Mouse (Mus musculus) heart, adult 8-10 months (tissue): ENCODE data around the gene Gm20388. TPM values are rescaled to one million over a fixed set of nuclear protein-coding genes. Genes with fewer than 3 reads are reported as not detected.
"Not testable (repeated sequence)": the region's sequence is repeated elsewhere in the genome, so short reads cannot be mapped to it uniquely, and the experiment has no call there.

Experiments
- DNase-seq: peaks from one replicate; pipeline ENCODE4 v3.0.0; 2022; ENCODE audit warnings: low spot score
- total RNA-seq, 4 experiments: library from RNA; stranded (reverse); gene quantifications; 2 replicates each; pipeline ENCODE4 v1.2.4; 2022

Gene Gm20388
- total RNA-seq, 4 experiments from 2014 or later = 4.2 to 6.7 TPM; not detected in 2

DNA sequence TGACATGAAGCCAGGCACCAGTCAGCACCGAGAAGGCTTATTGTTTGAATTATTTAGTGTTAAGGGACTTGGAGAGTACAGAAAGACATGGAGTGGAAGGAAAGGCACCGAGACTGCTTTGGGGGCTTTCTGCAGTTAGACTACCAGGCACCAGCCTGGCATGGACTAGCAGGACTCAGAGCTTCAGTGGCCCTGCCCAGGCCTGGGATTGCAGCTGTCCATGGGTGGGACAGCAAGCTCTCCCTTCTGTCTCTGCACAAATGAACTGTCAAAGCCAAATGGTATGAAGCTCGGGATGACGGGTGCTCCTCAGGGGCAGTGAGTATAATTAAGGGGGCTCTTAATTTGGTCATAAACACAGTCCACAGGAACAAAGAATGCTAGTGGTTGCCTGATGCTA is 3153.4 kb downstream of the Gm20388 start:
- no peak for DNase-seq

DNA sequence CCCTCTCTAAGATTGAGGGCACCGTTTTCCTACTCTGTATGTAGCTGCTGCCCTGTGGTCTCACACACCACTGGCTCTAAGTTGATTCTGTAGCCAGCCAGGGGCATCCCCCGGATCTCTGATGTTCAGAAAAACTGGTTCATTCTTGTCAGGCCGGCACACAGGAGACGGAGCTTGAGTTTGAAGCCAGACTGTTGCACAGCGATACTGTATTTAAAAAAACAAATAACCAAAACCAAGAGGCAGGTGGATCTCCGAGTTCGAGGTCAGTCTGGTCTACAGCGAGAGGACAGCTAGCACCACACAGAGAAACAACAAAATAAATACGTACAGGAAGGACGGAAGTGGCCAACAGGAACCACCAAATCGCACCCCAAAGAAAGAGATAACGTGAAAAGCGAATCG is 3154.2 kb downstream of the Gm20388 start:
- DNase-seq = no peak

DNA sequence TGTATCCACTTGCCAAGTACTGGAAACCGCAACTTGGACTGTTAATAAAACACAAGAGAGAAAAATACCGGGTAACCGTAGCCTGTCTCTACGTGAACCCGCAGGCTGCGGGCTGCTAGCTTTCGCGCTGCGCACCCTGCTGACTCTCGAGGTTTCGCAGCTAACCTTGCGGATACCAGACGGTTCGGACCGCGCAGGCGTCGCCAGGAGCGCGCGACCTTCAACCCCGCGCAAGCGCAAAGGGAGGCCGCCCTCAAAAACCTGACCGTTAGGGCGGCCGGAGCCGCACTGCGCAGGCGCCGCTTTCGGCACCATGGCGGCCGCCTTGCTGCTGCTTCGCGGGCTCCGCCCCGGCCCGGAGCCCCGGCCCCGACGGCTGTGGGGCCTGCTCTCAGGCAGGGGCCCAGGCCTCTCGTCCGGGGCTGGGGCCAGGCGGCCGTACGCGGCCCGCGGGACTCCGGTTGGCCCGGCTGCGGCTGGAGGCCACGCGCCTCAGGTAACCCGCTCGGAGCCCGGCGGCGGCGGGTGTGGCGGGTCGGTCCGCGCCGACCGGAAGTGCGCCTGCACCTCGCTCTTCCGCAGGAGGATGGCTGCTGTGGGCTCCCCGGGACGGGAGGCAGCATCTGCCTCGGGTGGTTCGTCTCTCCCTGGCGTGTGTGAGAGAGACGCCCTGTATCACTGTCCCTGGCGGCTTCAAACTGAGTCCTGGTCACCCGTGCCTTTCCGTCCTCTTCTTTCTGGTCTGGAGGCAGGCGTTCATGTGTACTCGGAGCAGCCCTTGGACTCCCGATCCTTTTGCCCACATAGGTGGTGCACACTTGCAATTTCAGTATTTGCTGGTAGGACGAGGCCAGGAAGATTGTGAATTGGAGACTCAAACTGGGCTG is 3154.8 kb downstream of the Gm20388 start:
- peak; percentile 95 for DNase-seq

DNA sequence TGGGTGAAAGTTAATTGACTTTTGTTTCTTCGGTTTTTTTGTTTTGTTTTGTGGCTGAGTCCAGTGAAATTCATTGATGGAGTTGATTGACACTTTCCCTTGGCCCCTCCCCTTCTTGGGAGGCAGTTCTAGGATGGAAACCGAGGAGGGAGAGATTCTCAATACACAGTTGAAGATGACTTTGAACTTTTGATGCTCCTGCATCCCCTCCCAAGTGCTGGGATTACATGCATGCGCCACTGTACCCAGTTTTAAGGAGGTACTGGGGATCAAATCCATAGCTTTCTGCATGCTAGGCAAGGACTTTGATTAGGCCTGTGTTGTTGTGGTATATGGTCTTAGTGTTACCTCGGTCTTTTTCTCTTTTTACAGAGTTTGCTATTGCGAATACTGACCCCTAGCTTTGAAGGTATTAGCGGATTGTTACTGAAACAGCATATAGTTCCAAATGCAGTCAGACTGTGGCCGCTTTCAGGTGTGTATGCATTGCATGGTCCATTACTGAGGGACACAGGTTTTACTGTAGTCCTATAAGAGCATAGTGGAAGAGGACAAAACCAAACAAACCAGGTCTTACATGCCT is 3155.6 kb downstream of the Gm20388 start:
- no peak for DNase-seq

DNA sequence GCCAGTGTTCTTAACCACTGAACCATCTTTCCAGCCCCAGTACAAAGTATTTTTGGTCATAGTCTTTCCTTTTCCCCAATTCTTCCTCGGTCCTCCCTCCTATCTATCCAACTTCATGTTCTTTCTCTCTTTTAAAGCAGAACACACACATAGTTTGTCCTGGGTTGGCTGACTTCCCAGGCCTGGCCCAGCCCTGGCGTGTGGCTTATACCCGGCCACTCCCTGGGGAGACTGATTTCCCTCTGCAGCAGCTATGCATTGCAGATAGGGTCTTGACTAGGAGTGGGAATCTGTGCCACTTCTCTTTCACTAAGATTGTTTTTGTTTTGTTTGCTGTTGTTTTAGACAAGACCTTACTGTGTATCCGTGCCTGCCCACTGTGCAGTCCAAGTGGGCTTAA is 3160.5 kb downstream of the Gm20388 start:
- peak; percentile 21 for DNase-seq

DNA sequence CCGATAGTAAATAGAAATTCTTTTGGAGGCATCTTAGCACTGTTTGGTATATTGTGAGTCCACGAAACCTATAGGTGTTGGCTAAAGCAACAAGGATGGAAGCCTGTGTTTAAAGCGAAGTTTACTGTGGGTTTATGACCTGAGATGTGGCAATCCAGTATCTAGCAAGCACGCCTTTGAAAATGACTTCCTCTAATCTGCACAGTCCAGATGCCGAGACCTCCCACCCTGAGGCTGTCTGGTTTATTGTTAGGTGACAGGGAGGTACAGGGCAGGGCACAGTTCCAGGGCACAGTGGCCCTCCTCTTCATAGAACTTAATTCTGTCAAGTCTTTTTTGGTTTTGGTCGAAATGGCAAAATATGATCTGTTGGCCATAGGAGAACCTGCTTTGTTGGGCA is 3166.6 kb downstream of the Gm20388 start:
- DNase-seq = no peak

DNA sequence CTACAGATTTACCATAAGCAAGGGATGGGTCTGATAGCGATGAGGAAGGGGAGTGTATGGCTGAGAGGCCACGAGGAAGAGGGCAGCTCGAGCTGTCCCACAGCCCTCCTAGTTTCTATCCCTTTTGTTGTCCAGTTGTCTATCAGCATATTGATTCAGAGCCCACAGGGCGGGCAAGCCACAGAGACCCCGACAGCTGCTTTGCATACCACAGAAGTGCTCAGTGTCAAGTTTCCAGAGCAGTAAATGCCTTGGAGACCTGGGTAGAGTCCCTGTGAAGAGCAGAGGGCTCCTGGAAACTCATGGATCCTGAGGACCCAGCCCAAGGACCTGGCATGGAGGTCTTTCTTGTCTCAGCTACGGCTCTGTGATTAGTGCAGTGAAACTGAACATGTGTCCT is 3172.4 kb downstream of the Gm20388 start:
- DNase-seq = no peak

DNA sequence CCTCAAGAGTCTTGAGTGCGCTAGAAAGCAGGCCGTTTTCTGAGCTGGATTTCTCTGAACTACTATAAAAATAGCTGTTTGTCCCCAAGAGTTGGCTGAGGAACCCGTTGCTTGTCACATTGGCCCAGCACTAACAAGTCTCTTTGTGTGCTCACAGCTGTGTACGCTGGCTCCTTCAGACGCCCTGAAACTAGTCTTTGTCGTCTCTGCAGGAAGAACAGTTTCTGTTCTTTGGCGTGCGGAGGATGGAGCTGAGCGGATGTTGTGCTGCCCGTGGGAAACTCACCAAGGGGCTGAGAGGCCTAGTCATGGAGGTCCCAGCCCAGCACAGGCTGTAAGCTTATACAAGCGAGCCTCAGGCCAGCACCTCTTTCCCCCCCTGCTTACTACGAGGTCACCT is 3173.0 kb downstream of the Gm20388 start:
- no peak for DNase-seq

DNA sequence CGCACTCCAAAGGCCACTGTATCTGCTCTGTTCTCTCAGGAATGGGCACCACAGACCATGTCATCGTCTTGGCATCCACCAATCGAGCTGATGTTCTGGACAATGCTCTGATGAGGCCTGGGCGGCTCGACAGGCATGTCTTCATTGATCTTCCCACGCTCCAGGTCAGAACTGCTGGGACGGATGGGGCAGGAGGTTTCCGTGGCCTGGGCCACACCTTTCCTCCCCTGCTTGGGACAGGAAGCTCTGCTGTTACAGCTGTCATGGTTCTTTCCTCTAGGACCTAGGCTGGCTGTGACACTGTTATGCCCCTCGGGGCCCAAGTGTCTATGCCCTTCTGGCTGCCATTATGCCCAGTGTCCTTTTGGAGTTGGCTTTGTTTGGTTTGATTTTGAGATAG is 3176.6 kb downstream of the Gm20388 start:
- no peak for DNase-seq

DNA sequence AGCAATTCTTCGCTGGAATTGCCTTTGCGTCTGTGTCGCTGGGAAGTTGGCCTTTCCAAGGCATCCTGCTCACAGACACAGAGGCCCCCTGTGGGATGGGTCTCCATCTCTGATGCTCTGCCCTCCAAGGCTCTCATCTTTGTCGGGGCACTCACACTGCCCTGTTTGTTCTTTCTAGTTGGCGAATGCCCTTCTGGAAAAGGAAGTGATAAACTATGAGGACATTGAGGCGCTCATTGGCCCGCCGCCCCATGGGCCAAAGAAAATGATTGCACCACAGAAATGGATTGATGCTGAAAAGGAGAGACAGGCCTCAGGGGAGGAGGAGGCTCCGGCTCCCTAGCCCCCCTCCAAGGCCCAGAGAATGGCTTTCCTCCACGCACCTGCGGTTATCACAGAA is 3186.6 kb downstream of the Gm20388 start:
- no peak for DNase-seq

DNA sequence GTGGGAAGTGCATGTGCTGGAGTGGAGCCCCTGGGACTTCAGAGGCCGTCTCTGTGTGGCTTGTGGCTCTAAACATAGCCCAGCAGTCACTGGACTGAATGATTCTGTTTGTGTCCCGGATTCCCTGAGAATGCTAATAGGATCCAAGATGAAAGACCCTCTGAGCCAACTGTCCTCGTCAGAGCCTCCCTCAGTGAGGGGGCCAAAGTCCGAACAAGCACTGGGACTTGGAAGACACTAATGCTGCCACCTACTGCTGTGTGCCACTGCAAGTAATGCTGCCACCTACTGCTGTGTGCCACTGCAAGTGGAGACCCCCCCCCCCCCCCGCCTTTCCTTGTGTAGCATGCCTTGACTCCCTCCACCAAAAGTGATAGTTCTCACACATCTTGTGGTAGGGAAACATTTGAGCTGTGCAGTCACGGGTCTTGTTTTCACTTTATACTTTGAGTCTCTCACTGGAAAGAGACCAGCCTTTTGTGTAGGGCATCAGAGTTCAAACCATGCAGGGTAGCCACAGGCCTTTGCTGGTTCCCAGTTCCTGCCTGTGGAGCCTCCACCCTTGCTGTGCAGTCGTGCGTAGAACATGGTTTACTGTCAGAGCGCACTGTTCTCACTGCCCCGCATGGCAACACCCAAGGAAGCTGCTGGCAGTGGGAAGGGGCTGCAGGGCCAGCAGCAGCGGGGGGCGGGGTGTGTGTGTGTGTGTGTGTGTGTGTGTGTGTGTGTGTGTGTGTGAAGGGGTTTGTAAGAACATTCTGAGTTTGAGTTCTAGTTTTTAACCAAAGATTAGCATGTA is 3187.3 kb downstream of the Gm20388 start:
- DNase-seq = no peak

DNA sequence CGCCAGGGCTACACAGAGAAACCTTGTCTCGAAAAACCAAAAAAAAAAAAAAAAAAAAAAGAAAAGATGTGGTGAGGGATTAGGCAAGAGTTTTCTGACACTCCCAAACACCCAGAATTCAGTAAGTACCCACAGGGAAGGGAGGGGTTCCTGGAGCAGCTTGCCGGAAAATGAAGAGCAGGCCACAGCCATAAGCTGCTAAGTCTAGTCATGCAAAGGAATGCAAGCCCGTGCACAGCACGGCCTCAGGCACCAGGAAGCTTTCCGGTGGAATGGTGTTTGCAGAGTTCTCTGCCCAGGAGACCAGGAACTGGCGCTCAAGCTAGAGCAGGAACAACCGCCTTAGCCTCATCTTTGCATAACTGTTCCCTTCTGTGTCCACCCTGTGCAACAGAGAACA is 3189.6 kb downstream of the Gm20388 start:
- DNase-seq = no peak

DNA sequence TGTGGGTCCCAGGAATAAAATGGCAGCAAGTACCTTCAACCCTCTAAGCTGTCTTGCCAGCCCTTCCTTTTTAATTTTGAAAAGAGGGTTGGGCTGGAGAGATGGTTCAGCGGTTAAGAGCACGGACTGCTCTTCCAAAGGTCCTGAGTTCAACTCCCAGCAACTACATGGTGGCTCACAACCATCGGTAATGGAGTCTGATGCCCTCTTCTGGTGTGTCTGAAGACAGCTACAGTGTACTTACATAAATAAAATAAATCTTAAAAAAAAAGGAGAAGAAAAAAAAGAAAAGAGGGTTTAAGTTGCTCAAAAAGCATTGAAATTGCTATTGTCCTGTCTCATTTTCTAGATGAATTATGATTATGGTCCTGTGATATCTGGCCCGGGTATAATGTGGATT is 3190.6 kb downstream of the Gm20388 start:
- no peak for DNase-seq

DNA sequence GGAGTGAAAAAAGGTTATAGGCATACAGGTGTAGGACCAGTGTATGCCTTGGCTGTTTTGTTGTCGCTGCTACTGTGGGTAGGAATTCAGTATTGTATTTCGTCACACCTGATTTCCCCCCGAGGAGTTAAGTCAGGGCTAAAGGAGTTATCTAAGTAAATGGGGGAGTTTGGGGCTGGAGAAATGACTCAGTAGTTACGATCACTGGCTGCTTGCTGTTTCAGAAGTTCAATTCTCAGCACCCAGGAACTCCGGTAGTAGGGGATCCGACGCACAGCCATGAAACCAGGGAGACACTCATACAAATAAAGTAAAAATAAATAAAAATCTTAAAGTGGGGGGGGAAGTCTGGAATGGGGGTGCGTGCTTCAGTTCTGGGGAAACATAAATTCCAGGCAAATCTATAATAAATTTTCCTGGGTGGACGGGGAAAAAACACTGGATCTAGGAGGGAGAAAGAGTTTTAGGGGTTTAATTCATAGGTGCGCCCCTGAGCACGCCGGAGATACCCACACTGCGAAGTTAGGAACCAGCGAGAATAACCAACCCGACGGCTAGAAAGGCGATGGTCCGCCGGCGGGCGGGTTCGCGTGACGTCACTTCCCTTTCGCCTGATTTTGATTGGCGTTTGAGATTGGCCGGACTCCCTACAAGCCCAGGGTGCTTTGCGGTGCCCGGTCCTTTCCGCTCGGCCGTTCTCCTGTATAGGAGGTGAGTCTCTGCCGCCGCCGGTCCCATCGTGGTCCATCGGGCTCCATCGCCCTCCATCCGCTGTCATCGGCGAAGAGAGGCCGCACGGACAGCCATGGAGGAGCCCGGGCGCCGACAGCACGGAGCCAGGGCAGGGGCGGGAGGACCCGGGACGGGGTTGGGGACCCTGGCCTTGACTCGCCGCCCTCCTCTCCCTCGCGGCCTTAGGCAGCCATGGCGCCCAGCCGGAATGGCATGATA is 3191.4 kb downstream of the Gm20388 start, which contains the start of gene Rpl13:
TSS of gene Rpl13 (plus strand) at position 616 of the 951 bp plus-strand sequence.
- peak; percentile 97 for DNase-seq

DNA sequence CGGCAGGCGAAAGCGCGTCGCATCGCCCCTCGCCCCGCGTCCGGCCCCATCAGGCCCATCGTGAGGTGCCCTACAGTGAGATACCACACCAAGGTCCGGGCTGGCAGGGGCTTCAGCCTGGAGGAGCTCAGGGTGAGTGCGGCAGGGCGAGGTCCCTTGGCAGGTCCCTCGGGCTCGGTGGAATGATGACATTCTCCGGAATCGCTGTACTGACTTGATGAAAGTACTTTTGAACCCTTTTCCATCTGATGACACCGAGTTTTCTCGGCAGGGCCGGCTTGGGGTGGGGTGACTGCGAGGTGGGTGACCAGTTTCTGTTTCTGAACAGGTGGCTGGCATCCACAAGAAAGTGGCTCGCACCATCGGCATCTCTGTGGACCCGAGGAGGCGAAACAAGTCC is 3192.2 kb downstream of the Gm20388 start:
- DNase-seq = not testable (repeated sequence)

DNA sequence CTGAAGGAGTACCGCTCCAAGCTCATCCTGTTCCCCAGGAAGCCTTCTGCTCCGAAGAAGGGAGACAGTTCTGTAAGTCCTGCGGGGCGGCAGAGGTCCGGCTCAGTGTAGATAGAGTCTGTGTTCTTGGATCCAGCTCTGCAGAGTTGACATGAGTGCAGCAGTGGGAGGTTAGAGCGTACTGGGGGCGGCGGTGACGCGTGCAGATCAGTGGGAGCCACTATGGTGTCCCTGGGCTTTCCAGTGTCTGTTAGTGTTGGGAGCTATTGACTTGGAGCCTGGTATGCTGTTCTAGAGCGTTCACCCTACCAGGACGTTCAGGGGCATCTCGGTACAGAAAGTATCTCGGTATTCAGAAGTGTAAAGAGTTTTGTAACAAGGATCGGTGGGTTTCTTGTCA is 3192.6 kb downstream of the Gm20388 start:
- DNase-seq = no peak

DNA sequence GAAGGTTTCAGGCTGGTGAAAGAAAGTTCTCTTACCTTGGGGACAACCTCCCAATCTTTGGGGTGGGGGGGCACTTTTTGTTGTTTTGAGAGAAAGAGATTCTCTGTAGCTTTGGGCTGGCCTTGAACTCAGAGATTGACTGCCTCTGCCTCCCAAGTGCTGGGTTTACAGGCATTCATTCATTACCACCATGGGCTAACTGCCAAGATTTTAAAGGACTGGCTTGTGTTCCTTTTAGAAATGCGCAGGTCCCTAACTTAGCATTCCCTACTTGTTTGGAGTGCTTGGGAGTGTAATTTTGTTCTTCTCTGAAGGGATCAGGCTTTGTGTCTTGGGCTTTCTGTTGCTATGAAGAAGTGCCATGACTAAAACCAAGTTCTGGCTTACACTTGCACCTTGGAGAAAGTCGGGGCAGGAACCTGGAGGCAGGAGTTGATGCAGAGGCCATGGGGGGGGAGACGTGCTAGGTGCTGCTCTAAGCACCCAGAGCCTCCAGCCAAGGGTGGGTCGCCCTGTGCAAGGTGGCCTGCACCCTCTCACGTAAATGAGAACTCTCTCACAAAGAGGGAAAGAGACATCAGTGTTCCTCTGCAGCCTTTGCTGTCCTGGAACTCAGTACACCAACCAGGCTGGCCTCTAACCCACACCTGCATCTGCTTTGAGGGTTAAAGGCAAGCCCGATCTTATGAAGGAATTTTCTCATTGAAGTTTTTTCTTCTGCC is 3193.6 kb downstream of the Gm20388 start:
- no peak for DNase-seq

DNA sequence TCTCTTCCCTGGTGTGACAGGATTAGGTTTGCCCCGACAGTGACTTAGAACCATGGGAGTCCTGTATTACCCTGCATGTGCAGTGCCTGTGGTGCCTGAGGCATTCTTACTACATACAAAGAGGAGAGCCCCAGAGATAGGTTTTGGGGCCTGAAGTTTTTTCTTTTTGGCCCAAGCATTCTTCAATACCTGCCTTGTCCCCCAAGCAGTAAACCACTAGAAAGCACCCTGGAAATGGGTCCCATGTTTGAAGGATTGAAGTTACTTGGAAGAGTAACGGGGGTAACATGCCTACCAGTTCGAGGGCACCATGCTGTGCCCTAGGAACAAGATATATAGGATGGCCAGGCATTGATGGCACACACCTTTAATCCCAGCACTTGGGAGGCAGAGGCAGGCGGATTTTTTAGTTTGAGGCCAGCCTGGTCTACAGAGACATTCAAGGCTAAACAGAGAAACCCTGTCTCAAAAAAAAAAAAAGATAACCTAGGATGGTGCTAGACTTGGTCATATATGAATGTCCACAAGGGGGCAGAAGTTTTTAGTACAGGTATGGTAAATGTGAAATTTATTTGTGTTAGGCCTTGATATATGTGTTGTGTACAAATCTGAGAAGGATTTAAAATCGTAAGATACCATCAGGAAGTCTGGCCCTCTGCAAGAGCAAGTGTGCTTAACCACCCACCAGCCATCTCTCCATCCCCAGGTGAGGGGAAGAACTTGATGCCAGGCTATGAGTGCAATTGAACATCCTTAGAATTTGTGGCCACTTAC is 3195.1 kb downstream of the Gm20388 start:
- peak; percentile 33 for DNase-seq

DNA sequence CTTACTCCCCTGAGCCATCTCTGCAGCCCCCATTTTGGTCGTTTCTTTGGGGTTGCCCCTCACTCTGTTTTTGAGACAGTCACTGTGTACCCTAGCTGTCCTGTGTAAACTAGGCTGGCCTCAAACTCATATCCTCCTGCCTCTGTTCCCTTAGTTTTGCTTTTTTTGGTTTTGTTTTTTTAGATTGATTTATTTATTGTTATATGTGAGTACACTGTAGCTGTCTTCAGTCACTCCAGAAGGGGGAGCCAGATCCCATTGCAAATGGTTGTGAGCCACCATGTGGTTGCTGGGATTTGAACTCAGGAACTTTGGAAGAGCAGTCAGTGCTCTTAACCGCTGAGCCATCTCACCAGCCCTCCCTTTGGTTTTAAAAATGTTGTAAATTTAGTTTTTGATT is 3195.9 kb downstream of the Gm20388 start:
- no peak for DNase-seq

DNA sequence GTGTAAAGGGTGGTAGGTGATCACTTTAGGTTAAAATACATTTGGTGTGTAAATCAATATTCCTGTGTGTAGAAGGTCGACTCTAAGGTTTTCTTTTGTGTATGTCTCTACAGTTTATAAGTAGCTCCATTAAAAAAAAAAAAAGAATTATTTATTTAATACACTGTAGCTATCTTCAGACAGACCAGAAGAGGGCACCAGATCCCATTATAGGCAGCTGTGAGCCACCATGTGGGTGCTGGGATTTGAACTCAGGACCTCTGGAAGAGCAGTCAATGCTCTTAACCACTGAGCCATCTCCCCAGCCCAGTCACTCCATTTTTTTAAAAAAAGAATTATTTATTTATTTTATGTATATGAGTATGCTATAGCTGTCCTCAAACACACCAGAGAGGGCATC is 3197.4 kb downstream of the Gm20388 start:
- no peak for DNase-seq
